Mouse (Mus musculus) liver, embryonic 11.5 days (tissue): Measurements from ENCODE around the gene Cth. TPM values are rescaled to one million over a fixed set of nuclear protein-coding genes. Genes with fewer than 3 reads are reported as not detected.

ENCODE experiments used
- ATAC-seq: fragments of 200-750 bp; cut with Nextera tagmentation; replicated peaks from 2 replicates; pipeline ENCODE4 v1.8.0; 2017; ENCODE audit warnings: moderate number of reproducible peaks, mild to moderate bottlenecking, moderate TSS enrichment, moderate library complexity; ENCODE audit not compliant: low FRiP score
- DNase-seq: peaks from one replicate; pipeline ENCODE4 v3.0.0-alpha.2; 2017; ENCODE audit warnings: low spot score
- H3K27ac ChIP-seq: fragments of 300-500 bp; sonication (generic); 2 replicates; pipeline ENCODE4 v1.5.1; 2014; ENCODE audit warnings: mild to moderate bottlenecking, low read depth, low read length, control low read depth
- H3K27me3 ChIP-seq: fragments of 300-500 bp; sonication (generic); replicated peaks from 2 replicates; pipeline ENCODE4 v1.6.1; 2014; ENCODE audit warnings: low read length, mixed read lengths; ENCODE audit not compliant: control insufficient read depth, insufficient read depth
- H3K36me3 ChIP-seq: fragments of 300-500 bp; sonication (generic); 2 replicates; pipeline ENCODE4 v1.6.1; 2014; ENCODE audit warnings: mild to moderate bottlenecking, low read length, moderate library complexity, mixed read lengths; ENCODE audit not compliant: control insufficient read depth, insufficient read depth
- H3K4me1 ChIP-seq: fragments of 300-500 bp; sonication (generic); replicated peaks from 2 replicates; pipeline ENCODE4 v1.6.1; 2014; ENCODE audit warnings: low read length, mixed read lengths; ENCODE audit not compliant: control insufficient read depth, insufficient read depth
- H3K4me2 ChIP-seq: fragments of 300-500 bp; sonication (generic); 2 replicates; pipeline ENCODE4 v1.6.1; 2014; ENCODE audit warnings: mild to moderate bottlenecking, control low read depth, moderate library complexity
- H3K4me3 ChIP-seq: fragments of 300-500 bp; sonication (generic); 2 replicates; pipeline ENCODE4 v1.5.1; 2014; ENCODE audit warnings: low read depth, low read length, control low read depth
- H3K9ac ChIP-seq: fragments of 300-500 bp; sonication (generic); 2 replicates; pipeline ENCODE4 v1.6.1; 2014; ENCODE audit warnings: low read depth, low read length, control low read depth
- H3K9me3 ChIP-seq: fragments of 300-500 bp; sonication (generic); 2 replicates; pipeline ENCODE4 v1.6.1; 2016; ENCODE audit warnings: low read length, inconsistent platforms, mixed read lengths; ENCODE audit not compliant: control insufficient read depth
- WGBS: fragments of 180-500 bp; shearing (Covaris S2); extraction: QIAGEN DNeasy Blood & Tissue Kit; methylation state at CpG from one replicate; pipeline ENCODE4 v1.1.7; 2014; 5-methylcytosine and 5-hydroxymethylcytosine counted together
- polyA plus RNA-seq: library from polyadenylated mRNA; unstranded; fragments of >200 nt; fragmentation: Nextera tagmentation; extraction: Ambion mirVana; gene quantifications from 2 replicates; pipeline ENCODE4 v1.2.1, GENCODE M21; 2014

Cth gene
- polyA plus RNA-seq, 1 experiment from 2014 or later = 31.6 TPM

GRCm38 (mm10) chr3:157867836-157868235 is 57.0 kb downstream of the Cth start:
- DNase-seq = no peak
- Histone ChIP-seq H3K4me1 (no peaks in the 10 kb centered on the region), H3K27ac (no peak overlapping the region), H3K9ac (no peak overlapping the region), H3K9me3 (no peaks in the 10 kb centered on the region), H3K4me3 (no peak overlapping the region), H3K4me2 (no peak overlapping the region), H3K27me3 (no peaks in the 10 kb centered on the region), H3K36me3 (no peaks in the 10 kb centered on the region)
- no peak for ATAC-seq
- 87% methylated on average over 2 of the region's 2 CpGs for WGBS

GRCm38 (mm10) chr3:157866251-157866650 is 58.6 kb downstream of the Cth start:
- Histone ChIP-seq H3K27me3 (no peaks in the 10 kb centered on the region), H3K4me1 (no peaks in the 10 kb centered on the region), H3K9ac (no peak overlapping the region), H3K36me3 (no peaks in the 10 kb centered on the region), H3K9me3 (no peaks in the 10 kb centered on the region), H3K4me2 (no peak overlapping the region), H3K4me3 (no peak overlapping the region), H3K27ac (no peak overlapping the region)
- no peak for DNase-seq
- WGBS = 59% methylated on average over 4 of the region's 4 CpGs
- no peak for ATAC-seq

DNA sequence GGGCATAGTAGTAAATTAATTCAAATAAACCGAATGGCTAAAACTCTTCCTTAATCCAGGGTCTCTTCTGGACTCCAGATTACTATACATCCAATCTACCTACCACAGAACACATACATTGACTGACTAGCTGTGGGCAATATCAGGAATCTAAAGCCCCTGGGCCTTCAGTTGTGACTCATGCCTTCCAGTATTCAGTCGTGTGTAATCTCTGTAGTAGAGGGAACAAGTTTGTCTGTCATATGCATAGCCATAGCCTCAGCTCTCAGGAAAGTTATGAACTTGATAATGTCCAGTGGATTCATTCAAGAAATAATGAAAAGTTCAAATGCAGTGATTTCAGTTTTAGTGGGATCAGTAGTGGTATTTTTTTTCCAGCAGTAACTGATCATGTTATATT is 59.0 kb downstream of the Cth start:
- Histone ChIP-seq H3K4me2 (no peak overlapping the region), H3K36me3 (no peaks in the 10 kb centered on the region), H3K4me1 (no peaks in the 10 kb centered on the region), H3K27ac (no peak overlapping the region), H3K4me3 (no peak overlapping the region), H3K27me3 (no peaks in the 10 kb centered on the region), H3K9me3 (no peaks in the 10 kb centered on the region), H3K9ac (no peak overlapping the region)
- ATAC-seq (no peak), DNase-seq (no peak)
- 63% methylated on average over 2 of the region's 2 CpGs for WGBS

GRCm38 (mm10) chr3:157865431-157865830 is 59.4 kb downstream of the Cth start:
- no peaks in the 10 kb centered on the region for H3K36me3 ChIP-seq
- no peak overlapping the region for H3K27ac ChIP-seq
- no peak overlapping the region for H3K4me3 ChIP-seq
- DNase-seq = no peak
- H3K9ac ChIP-seq = no peak overlapping the region
- H3K4me1 ChIP-seq = no peaks in the 10 kb centered on the region
- H3K4me2 ChIP-seq = no peak overlapping the region
- 62% methylated on average over 6 of the region's 6 CpGs for WGBS
- H3K9me3 ChIP-seq = no peaks in the 10 kb centered on the region
- H3K27me3 ChIP-seq = no peaks in the 10 kb centered on the region
- no peak for ATAC-seq

- Histone ChIP-seq H3K4me1 (no peaks in the 10 kb centered on the region), H3K9me3 (no peaks in the 10 kb centered on the region), H3K36me3 (no peaks in the 10 kb centered on the region), H3K27ac (no peak overlapping the region), H3K4me3 (no peak overlapping the region), H3K27me3 (no peaks in the 10 kb centered on the region), H3K9ac (no peak overlapping the region), H3K4me2 (no peak overlapping the region)
- no peak for DNase-seq
- no peak for ATAC-seq
- 49% methylated on average over 1 of the region's 1 CpGs for WGBS
These were observed 72.1 kb downstream of the Cth start for GRCm38 (mm10) chr3:157852806-157853205.

- Histone ChIP-seq H3K4me2 (no peak overlapping the region), H3K4me1 (no peaks in the 10 kb centered on the region), H3K27ac (no peak overlapping the region), H3K9ac (no peak overlapping the region), H3K4me3 (no peak overlapping the region), H3K36me3 (no peaks in the 10 kb centered on the region), H3K27me3 (no peaks in the 10 kb centered on the region), H3K9me3 (no peaks in the 10 kb centered on the region)
- ATAC-seq = no peak
- DNase-seq = no peak
- WGBS = 31% methylated on average over 2 of the region's 2 CpGs
These were observed 76.4 kb downstream of the Cth start for GRCm38 (mm10) chr3:157848503-157848902.

- ATAC-seq (no peak), DNase-seq (no peak)
- Histone ChIP-seq H3K27ac (no peak overlapping the region), H3K4me1 (no peaks in the 10 kb centered on the region), H3K4me3 (no peak overlapping the region), H3K27me3 (no peaks in the 10 kb centered on the region), H3K9ac (no peak overlapping the region), H3K4me2 (no peak overlapping the region), H3K36me3 (no peaks in the 10 kb centered on the region), H3K9me3 (no peaks in the 10 kb centered on the region)
- 55% methylated on average over 7 of the region's 7 CpGs for WGBS
These were observed 77.3 kb downstream of the Cth start for GRCm38 (mm10) chr3:157847338-157848284.
